Mouse (Mus musculus) CH12.LX (cell line): Measurements from ENCODE around the gene Mmd.

Experiments
- CHD1 ChIP-seq: IDR thresholded peaks from 2 replicates; pipeline ENCODE4 v1.6.1; 2012; ENCODE audit warnings: low read depth, low read length, improper control_type of control experiment, inconsistent platforms
- CTCF ChIP-seq, 2 experiments: IDR thresholded peaks in 1 of 2; conservative IDR thresholded peaks in 1 of 2; 2 replicates each; pipeline ENCODE4 v1.5.1; 2011 to 2012; ENCODE audit warnings: low read depth in 2 of 2, low read length in 2 of 2, improper control_type of control experiment in 1 of 2, inconsistent platforms in 1 of 2, mild to moderate bottlenecking in 1 of 2, moderate library complexity in 1 of 2
- E2F4 ChIP-seq: IDR thresholded peaks from 2 replicates; pipeline ENCODE4 v1.6.1; 2011; ENCODE audit warnings: low read depth, low read length, improper control_type of control experiment; ENCODE audit not compliant: insufficient replicate concordance
- ELF1 ChIP-seq: IDR thresholded peaks from 2 replicates; pipeline ENCODE4 v1.6.1; 2014; ENCODE audit warnings: low read depth, mild to moderate bottlenecking, inconsistent platforms, low read length, improper control_type of control experiment
- EP300 ChIP-seq: IDR thresholded peaks from 2 replicates; pipeline ENCODE4 v1.6.1; 2011; ENCODE audit warnings: low read length, improper control_type of control experiment
- JUN ChIP-seq: IDR thresholded peaks from 2 replicates; pipeline ENCODE4 v1.6.1; 2011; ENCODE audit warnings: low read depth, mild to moderate bottlenecking, low read length, improper control_type of control experiment, moderate library complexity; ENCODE audit not compliant: insufficient read depth
- MAFK ChIP-seq: IDR thresholded peaks from 2 replicates; pipeline ENCODE4 v1.6.1; 2011; ENCODE audit warnings: low read length, improper control_type of control experiment; ENCODE audit not compliant: insufficient replicate concordance
- POLR2A ChIP-seq: IDR thresholded peaks from 2 replicates; pipeline ENCODE4 v1.6.1; 2011; ENCODE audit warnings: low read depth, mild to moderate bottlenecking, improper control_type of control experiment, low read length
- TCF12 ChIP-seq: IDR thresholded peaks from 2 replicates; pipeline ENCODE4 v1.6.1; 2014; ENCODE audit warnings: low read depth, mild to moderate bottlenecking, inconsistent platforms, low read length, improper control_type of control experiment
- USF1 ChIP-seq: IDR thresholded peaks from 2 replicates; pipeline ENCODE4 v1.6.1; 2014; ENCODE audit warnings: low read depth, mild to moderate bottlenecking, inconsistent platforms, low read length, improper control_type of control experiment
- USF2 ChIP-seq: conservative IDR thresholded peaks from 2 replicates; pipeline ENCODE4 v1.6.1; 2011; ENCODE audit warnings: low read depth, low read length, improper control_type of control experiment
- ZMIZ1 ChIP-seq: IDR thresholded peaks from 2 replicates; pipeline ENCODE4 v1.6.1; 2012; ENCODE audit warnings: low read depth, mild to moderate bottlenecking, inconsistent platforms, low read length, improper control_type of control experiment
- ZNF384 ChIP-seq: IDR thresholded peaks from 2 replicates; pipeline ENCODE4 v1.6.1; 2012; ENCODE audit warnings: low read depth, low read length, improper control_type of control experiment, inconsistent platforms

DNA sequence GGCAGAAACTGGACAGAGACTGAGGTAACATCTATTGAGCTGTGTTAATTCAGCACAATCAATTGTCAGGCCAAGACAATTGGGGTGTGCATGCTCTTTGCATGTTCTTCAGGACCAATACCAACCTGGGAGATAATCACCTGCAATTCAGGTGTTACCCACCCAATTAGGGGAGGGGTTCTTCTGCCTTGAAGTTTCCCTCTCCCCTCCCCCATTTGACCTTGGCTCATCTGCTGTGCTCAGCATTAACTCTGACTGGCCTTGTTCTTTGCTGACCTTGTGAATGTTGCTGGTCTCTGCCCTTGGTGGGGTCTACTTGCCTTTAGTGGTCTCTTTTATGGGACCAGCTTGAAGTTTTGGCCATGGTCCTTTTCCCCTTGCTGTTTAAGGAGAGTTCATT, 19.5 kb upstream of the Mmd start:
- TF ChIP-seq POLR2A (no peak), CTCF (conservative IDR thresholded peaks at IDR 0.05 in 1 of 2, IDR thresholded peaks at IDR 0.05 in 1 of 2; ENCODE audit: low read depth in 2 of 2, low read length in 2 of 2) (no peak), JUN (no peak), USF2 (no peak), CHD1 (no peak), ZNF384 (no peak), TCF12 (no peak), E2F4 (no peak), MAFK (peak; percentile 51; the same call in 1 of the 2 replicates), USF1 (no peak), EP300 (no peak), ELF1 (no peak), ZMIZ1 (no peak)
